Mouse (Mus musculus): ENCODE results near the gene 6330409D20Rik. TPM values are rescaled to one million over a fixed set of nuclear protein-coding genes. Genes with fewer than 3 reads are reported as not detected.
A peak's percentile ranks its signal among the peaks of the same experiment; 100 is the strongest.

The 6330409D20Rik gene
- polyA plus RNA-seq, 1 experiment = 3.2 TPM

DNA sequence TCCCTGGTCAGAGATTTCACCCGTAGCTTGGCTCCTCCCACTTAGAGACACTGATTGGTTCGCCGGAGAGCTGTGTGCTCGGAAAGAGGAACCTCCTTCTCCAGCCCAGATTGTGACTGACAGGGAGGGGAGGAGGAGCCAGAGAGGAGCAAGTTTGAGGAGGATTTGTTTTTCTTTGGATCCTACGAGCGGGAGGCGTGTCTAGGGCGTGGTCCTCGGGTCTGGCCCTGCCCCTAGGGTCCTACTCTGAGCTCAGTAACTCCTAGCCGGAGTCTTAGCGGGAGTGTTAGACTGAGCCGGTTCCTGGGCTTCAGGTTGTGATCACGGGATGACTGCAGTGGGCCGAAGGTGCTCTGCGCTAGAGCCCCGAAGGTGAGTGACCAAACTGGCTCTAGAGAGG, 13.4 kb downstream of the 6330409D20Rik start:
- peak; percentile 82 to 87 for DNase-seq (ENCODE audit: extremely low spot score in 1 of 2, low spot score in 1 of 2)

GRCm38 (mm10) chr2:32724832-32725790, 15.7 kb downstream of the 6330409D20Rik start:
- DNase-seq (ENCODE audit: extremely low spot score in 1 of 2, low spot score in 1 of 2) = no peak

DNA sequence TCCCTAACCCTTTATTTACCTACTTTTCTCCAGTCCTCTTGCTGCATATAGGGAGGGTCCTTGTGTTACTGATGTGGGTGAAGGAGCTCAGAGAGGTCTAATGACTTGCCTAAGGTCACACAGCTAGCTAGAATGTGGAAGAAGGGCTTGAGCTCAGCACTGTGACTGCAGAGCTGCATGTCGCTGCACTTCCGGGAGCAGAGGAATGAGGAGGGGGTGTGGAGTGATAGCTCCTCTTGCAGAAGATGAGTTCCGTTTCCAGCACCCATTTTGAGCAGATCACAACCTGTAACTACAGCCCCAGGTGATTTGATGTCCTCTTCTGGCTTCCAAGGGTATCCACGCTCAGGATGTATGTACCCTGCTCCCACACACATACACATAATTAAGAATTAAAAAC, 16.7 kb downstream of the 6330409D20Rik start:
- no peak for DNase-seq (ENCODE audit: extremely low spot score in 1 of 2, low spot score in 1 of 2)

DNA sequence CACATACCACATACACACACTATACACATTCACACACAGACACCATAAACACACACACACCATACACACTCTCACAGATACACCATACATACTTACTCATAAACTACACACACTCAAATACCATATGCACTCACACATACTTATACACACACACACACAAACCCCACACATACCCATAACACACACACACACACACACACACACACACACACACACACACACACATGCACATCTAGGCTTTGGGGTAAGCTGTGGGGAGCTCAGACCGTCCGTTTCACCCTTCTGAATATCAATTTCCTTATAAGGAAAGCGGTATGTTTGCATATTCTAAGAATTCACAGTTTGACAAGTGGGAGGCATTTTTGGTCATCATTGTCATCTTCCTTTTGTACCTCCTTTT, 18.2 kb downstream of the 6330409D20Rik start:
- DNase-seq (ENCODE audit: extremely low spot score in 1 of 2, low spot score in 1 of 2) = no peak

- DNase-seq (ENCODE audit: extremely low spot score in 1 of 2, low spot score in 1 of 2) = no peak
These were observed 18.8 kb downstream of the 6330409D20Rik start for GRCm38 (mm10) chr2:32722046-32722445.

DNA sequence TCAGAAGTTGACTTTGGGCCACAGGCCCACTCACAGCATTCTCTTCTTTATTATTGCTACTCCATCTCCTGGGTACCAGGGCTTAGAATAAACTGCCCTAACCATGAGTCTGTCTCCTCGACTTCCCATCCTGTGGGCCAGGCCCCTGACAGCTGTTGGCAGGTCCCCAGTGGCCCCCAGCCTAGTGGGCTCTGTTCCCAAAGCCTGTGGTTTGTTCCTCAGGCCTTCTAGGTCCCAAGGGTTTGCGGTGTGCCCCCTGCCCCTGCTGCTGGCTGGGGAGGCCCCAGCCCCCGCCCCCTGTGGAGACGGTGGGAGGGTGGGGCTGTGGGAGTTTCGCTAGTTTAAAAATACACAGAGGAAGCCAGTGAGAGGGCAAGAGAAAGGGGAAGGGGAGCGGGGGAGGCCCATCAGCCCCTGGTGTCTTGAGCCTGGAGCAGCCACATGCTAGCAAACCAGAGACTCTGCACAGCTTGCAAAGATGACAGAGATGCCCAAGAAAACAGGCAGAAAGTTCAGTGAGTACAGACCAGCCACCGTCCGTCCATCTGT, 20.1 kb downstream of the 6330409D20Rik start, which contains the start of gene Sh2d3c:
Gene Sh2d3c (plus strand): TSS at position 375 of the 549 bp plus-strand sequence.
- no peak for DNase-seq (ENCODE audit: extremely low spot score in 1 of 2, low spot score in 1 of 2)

- no peak for DNase-seq (ENCODE audit: extremely low spot score in 1 of 2, low spot score in 1 of 2)
These were observed 20.8 kb downstream of the 6330409D20Rik start for GRCm38 (mm10) chr2:32720053-32720452.

DNA sequence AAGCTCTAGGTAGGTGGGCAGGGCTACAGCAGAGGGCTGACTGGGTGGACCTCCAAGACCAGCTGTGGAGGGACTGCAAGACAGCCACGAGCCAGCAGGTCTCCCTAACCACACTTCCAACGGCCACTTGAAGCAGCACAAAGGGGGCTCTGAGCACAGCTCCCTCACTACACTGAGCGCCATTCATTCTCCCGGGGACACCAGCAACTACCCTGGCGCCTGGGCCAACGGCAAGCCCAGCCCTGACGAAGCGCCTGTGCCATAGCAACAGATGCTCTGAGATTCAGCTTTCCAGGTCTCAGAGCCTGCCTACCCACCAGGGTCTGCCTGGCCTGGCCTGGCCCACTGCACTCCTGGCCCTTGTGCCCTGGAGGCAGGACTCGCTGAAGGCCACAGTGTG, 22.1 kb downstream of the 6330409D20Rik start:
- DNase-seq (ENCODE audit: extremely low spot score in 1 of 2, low spot score in 1 of 2) = no peak

DNA sequence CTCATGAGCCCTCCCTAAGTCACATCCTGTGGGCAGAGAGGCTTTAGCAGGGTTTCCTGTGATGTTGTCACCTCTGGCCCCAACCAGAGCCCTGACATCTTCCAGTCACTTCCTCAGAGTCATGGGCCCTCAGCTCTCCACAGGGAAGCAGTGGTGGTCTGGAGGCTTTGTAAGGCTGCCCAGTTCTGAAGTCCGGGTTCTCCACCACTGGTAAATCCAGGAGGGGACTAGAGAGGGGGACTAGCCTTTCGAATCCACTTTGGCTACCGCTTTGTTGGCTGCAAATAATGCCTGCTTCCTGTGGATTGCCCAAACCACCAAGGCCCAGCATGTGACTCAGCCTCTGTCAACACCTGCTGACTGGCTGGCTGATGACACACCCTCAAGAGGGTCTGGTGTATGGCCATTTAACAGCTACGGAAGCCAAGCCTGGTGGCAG, 25.8 kb downstream of the 6330409D20Rik start:
- no peak for DNase-seq (ENCODE audit: extremely low spot score in 1 of 2, low spot score in 1 of 2)

DNA sequence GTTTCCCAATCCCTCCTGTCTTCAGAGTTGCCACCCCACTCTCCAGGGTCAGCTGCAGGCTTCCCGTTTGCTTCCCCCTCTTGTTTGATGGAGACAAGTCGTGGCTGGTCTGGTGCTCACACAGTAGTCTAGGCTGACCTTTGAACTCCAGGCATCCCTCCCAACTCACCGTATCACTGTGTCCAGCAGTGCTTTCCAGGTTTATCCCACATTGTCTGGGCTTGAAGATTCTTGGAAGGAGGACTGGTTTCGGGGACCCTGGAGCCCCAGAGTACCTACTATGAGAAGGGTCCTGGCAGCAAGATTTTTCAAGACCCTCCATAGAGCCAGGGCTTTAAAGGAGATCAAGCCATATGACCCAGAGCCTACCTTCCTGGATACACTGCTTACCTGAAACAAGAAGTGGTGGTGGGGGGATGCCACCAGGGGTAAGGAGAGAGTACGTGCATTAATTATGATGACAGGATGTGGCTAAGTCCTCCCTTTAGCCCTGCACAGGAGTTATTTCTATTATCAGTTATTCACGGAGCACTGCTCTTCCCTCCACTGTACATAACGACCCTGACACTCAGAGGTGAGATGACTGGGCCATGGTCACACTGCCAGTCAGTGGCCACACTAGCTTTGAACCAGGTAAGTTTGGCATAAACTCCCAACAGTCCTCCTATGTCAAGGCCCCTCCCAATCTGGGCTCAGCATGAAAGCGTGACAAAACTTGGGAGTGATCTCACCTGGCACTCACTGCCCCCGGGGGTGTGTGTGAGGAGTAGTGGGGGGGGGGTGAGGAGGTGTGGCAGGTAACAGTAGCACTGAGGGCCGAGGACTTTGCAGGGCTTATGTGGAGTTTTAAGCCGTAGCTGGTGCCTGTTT, 26.5 kb downstream of the 6330409D20Rik start:
- DNase-seq (ENCODE audit: extremely low spot score in 1 of 2, low spot score in 1 of 2) = no peak

GRCm38 (mm10) chr2:32712934-32713817, 27.6 kb downstream of the 6330409D20Rik start, which contains the start of gene Cdk9:
TSS of gene Cdk9 (minus strand) at chr2:32713076.
- DNase-seq (ENCODE audit: extremely low spot score in 1 of 2, low spot score in 1 of 2) = peak; percentile 82 to 95

DNA sequence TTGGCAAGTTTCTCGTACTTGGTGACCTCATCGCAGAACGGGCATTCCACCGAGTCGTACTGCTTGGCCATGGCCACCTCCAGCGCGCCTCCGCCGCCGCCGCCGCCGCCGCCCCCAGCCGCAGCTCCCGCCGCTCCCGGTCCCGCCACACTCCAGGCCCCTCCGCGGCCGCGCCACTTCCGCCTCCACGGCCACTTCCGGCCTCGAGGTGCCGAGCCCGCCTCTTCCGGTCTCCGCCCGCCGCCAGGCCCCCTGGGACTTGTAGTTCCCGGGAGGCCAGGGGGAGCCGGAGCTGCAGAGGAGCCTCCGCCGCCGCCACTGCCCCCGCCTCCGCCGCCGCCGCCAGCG, 28.3 kb downstream of the 6330409D20Rik start:
- DNase-seq (ENCODE audit: extremely low spot score in 1 of 2, low spot score in 1 of 2) = peak; percentile 84 to 91

- peak in 1 of 2 experiments; percentile 28 for DNase-seq (ENCODE audit: extremely low spot score in 1 of 2, low spot score in 1 of 2)
These were observed 28.7 kb downstream of the 6330409D20Rik start for GRCm38 (mm10) chr2:32712108-32712551.

- DNase-seq (ENCODE audit: extremely low spot score in 1 of 2, low spot score in 1 of 2) = no peak
These were observed 29.3 kb downstream of the 6330409D20Rik start for GRCm38 (mm10) chr2:32711301-32712056.

DNA sequence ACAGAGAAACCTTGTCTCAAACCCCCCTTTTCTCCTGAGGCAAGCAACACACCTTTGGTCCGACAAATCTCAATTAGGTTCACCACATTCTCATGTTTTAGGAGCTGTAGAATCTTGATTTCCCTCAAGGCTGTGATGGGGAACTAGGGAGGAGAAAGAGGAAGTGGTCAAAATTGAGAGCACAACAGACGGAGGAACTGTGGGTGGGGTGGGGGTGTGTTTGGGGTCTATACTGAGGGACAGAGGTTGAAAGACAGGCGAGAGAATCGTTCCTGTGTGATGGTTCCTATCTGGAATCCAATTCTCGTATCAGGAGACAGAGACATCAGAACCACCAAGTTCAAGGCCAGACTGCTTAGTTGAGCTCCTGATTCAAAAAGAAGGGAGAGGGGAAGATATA, 30.4 kb downstream of the 6330409D20Rik start:
- no peak for DNase-seq (ENCODE audit: extremely low spot score in 1 of 2, low spot score in 1 of 2)

DNA sequence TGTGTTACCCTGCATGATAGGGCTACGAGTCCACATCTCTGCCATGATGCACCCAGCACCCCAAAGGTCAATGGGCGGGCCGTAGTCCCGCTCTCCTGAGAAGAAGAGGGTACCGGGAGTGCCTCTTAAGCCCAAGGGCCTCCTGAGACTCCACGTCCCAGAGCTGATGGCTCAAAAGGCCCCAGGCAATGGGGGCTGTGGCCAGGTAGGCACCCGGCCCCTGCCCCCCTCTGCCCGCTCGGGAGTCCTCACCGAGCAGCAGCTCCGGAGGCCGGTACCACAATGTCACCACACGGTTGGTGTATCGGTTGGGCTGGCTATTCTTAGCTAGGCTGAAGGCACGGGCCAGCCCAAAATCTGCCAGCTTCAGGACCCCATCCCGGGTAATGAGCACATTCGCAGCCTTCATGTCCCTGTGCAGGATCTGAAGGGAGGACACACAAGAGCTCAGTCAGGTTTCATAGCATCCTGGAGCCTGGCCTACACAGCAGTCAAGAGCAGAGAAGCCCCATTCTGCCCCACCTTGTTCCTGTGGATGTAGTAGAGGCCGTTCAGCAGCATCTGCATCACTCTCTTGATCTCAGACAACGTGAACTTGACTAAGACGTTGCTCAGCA, 31.2 kb downstream of the 6330409D20Rik start:
- DNase-seq (ENCODE audit: extremely low spot score in 1 of 2, low spot score in 1 of 2) = no peak

GRCm38 (mm10) chr2:32708643-32709042, 32.2 kb downstream of the 6330409D20Rik start:
- no peak for DNase-seq (ENCODE audit: extremely low spot score in 1 of 2, low spot score in 1 of 2)

- DNase-seq (ENCODE audit: extremely low spot score in 1 of 2, low spot score in 1 of 2) = no peak
These were observed 33.8 kb downstream of the 6330409D20Rik start for GRCm38 (mm10) chr2:32706971-32707370.

DNA sequence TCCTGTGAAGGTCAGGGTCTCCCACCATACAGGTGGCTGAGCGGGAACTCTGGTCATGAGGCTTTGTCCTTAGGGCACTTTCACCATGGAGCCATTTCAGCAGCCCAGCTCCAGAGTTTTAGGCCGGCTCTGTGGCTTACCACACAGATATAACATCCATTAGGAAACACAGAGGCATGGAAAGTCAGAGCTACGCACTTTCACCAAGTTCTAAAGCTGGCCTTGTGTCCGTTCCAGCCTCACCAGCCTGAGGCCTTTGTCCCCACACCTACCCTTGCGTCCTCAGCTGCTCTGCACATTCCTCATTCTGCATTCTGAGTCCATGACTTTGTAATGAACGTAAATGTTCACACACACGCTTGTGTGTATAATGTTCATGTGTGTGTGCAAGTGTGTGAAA, 35.8 kb downstream of the 6330409D20Rik start:
- no peak for DNase-seq (ENCODE audit: extremely low spot score in 1 of 2, low spot score in 1 of 2)

All from frontal cortex, adult 2 months (tissue).